Mouse (Mus musculus) ES-CJ7 (cell line): ENCODE results near the gene Fam189a1.
A peak's percentile ranks its signal among the peaks of the same experiment; 100 is the strongest.

ENCODE experiments used
- DNase-seq: peaks from one replicate; pipeline ENCODE4 v3.0.0; 2011; ENCODE audit warnings: low read depth, low spot score

The Fam189a1 gene

DNA sequence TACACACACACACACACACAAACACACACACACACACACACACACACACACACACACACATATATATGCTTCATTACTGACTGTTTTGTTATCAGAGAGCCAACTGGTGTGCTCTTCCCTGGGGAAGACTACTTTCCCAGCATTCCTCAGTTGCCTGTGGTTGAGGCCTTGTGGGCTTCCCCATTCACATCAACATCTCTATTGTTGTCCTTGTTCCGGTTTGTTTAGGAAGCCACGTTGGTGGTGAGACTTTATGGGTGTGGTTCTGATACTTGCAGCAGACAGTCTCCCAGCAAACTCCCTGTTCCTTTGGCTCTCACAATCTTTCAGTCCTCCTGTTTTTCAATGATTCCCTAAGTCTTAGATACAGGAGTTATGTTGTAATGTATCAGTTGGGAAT is 204.2 kb downstream of the Fam189a1 start:
- peak; percentile 68 for DNase-seq

GRCm38 (mm10) chr7:64950771-64951099 is 205.6 kb downstream of the Fam189a1 start:
- no peak for DNase-seq

DNA sequence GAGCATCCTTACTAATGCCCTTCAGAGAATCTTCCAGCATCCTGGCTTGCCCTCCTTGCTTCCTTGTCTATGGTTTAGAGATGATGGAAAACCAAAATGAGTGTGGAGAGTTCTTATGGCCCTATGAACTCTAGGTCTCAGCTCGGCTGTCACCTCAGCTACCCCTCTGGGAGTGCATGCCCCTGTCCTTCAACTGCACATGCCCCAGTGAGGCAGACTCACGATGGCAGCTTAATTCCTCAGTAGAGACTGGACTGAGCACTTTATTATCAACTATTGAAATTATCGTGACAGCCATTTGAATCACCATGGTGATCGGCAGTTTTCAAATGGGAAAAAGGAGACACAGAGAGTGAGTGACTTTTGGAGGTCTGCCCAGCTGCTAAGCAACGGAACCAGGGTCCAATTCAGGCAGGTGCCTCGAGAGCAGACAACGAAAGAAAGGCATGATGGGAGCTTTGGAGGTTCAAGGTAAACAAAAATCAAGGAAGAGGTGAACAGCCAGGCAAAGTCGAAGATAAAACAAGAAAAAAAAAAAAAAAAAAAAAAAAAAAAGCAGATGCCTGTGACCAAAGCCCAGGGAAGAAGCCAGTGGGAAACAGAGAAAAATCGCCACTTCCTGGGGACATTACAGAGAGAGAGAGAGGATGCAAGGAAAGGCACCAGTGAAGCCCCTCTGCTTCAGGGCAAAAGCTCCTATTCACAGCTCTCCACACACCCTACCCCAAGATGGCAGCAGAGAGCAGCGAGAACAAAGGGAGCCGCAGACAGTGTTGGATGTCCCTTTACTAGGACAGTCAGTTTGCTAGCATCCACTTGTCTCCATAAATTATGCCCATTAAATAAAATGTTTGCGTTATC is 206.2 kb downstream of the Fam189a1 start:
- peak; percentile 64 for DNase-seq

DNA sequence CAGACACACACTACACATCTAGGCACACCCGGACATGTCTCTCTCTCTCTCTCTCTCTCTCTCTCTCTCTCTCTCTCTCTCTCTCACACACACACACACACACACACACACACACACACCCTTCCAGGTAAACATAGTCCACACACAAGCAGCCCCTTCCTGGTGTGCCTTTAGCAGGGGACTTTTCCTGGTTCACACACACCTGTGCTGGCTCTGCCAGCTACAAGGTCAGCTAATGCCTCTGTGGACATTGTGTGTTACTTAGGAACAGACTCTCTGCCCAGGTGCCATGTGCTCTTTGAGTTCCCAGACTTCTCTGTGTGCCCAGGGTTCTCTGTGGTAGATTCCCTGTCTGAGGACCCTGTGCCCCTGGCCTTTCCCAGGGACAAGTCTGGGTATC is 206.9 kb downstream of the Fam189a1 start:
- no peak for DNase-seq

GRCm38 (mm10) chr7:64944686-64945085 is 211.7 kb downstream of the Fam189a1 start:
- DNase-seq = no peak

DNA sequence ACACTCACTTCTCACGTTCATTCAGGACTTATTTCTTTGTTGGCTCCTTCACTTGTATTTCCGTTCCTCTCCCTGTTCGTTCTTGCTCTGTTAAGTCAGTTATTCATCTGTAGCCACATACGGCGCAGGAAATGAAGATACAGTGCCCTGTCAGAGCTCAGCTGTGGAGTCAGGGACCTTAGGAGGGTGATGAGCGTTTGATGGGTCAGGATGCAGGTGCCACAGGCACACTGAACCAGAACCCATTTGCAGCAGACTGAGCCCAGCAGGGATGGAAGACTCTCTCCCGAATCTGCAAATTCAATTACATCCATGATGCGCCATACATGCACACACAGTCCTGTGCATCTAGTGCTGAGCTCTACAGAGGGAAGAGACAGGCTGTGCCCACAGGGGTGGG is 212.2 kb downstream of the Fam189a1 start:
- no peak for DNase-seq

DNA sequence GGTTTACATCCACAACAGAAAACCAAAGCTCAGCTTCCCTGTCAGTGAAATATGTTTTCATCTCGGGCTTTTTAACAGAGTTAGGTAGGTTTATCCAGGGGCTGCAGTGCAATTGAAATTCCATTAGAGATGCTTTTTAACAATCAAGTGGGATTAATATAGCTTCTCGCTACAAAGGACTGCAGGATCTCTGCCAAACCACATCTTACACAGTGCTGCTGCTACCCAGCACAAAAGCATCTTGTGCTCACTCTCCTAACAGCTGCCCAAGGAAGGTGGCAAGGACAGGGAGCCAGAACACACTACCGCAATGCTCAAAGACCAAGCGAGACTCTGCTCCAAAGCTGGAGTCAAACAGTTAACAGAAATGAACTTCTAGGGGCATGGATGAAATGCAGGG is 219.4 kb downstream of the Fam189a1 start:
- DNase-seq = no peak

DNA sequence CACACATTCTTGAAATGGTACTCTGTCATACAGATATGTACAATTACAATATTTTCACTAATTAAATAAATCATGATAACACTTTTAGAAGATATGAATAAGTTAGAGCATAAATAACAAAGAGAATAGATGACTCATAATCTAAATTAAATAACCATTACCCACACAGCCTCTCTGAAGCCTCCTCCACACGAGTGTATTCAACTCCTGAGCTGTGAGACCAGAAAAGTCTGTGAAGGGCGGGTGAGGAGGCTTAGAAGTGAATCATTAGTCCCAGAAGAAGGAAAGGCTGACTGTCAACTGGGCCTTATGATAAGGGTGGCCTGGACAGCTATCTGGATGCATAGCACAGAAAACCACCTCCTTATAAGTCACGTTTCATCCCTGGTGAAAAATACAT is 222.3 kb downstream of the Fam189a1 start:
- no peak for DNase-seq

DNA sequence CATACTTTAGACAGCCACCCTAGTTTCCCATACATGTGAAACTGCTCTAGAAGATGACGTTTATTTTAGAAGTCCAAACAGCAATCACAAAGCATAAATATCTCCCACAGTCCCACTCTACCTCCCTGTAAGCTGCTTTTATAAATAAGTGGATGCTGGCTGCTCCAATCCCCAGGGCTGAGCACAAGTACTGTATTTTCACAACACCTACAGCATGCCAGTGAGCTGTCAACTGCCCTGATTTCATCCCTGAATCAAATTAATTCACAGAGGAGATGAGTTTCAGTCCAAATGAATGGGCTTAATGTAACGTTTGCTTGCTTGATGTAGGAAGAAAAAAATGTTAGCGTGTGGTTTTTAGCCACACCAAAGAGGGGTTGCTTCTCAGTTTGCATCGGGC is 225.4 kb downstream of the Fam189a1 start:
- no peak for DNase-seq

- no peak for DNase-seq
Observed at GRCm38 (mm10) chr7:64923918-64924317, 232.5 kb downstream of the Fam189a1 start.

DNA sequence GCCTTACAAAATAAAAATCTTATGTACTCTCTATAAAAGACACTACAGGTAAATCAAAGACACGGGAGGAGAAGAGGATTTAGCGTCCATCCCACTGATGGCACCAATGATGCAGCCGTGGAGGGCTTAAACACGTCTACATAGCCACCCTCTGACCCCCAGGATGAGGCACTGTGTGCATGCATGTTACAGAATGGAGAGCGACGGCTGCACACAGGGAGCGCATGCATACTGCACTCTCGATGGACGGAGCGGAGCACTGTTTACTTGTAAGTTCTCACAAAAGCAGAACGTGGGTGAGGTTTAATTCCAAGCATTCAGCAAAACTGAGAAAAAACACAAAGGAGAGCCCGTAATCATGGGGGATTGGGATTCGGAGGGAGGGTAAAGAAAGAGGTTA is 235.2 kb downstream of the Fam189a1 start:
- no peak for DNase-seq

- no peak for DNase-seq
Observed at GRCm38 (mm10) chr7:64920735-64921134, 235.6 kb downstream of the Fam189a1 start.

GRCm38 (mm10) chr7:64916654-64917053 is 239.7 kb downstream of the Fam189a1 start:
- DNase-seq = no peak

DNA sequence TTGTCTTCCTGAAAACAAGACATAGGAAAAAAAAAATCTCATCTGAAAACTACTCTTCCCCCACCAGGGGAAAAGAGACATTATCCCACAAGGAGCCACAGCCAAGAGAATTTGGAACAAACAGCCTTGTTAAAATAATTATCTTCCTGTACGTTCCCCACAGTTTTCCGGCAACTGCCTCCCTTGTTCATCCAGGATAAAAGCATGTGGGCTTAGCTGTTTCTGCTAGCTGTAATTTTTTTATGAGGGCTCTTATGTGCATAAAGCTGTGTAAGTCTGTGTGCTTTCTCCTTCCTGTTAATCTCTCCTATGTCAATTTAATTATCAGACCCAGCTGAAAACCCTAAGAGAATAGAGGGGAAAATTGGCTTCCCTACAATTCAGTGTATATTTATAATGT is 241.2 kb downstream of the Fam189a1 start:
- DNase-seq = no peak

GRCm38 (mm10) chr7:64911945-64912344 is 244.4 kb downstream of the Fam189a1 start:
- DNase-seq = no peak

- DNase-seq = no peak
Observed at GRCm38 (mm10) chr7:64910208-64910607, 246.2 kb downstream of the Fam189a1 start.

GRCm38 (mm10) chr7:64906955-64907354 is 249.4 kb downstream of the Fam189a1 start:
- DNase-seq = no peak

GRCm38 (mm10) chr7:64905506-64905905 is 250.9 kb downstream of the Fam189a1 start:
- peak; percentile 52 for DNase-seq

DNA sequence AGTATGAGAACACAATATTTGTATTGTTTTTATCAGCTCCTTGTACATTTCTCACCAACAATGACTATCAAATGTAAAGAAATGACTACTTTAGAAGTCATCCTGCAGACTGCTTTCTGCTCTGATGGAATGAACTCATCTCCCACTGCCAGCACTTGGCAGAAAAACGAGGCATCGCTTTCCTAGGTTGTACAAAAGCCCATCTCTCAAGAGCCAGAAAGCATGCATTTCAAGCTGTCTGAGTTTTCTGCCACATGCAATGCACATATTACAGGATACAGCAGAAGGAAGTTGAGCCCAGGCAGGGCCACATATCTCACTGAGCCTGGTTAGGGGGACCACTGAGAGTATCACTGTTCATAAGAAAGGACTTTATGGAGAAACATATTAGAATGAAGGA is 256.1 kb downstream of the Fam189a1 start:
- no peak for DNase-seq

- no peak for DNase-seq
Observed at GRCm38 (mm10) chr7:64896587-64896986, 259.8 kb downstream of the Fam189a1 start.

- DNase-seq = peak; percentile 14
Observed at GRCm38 (mm10) chr7:64895685-64896101, 260.7 kb downstream of the Fam189a1 start.

- no peak for DNase-seq
Observed at GRCm38 (mm10) chr7:64891139-64891538, 265.2 kb downstream of the Fam189a1 start.

- DNase-seq = no peak
Observed at GRCm38 (mm10) chr7:64889919-64890318, 266.5 kb downstream of the Fam189a1 start.
